Mouse (Mus musculus): ENCODE measurements around the gene Krtcap2. TPM values are rescaled to one million over a fixed set of nuclear protein-coding genes. Genes with fewer than 3 reads are reported as not detected.

Krtcap2 gene
- total RNA-seq, 2 experiments from 2014 or later = 84.4 to 88.0 TPM

Small RNAs within 50 kb of the gene (microRNA-seq; reads per million reads assigned to microRNA genes)
- 5.9 to 17.7 reads per million in 2 experiments for gene Mir92b

Other genes with a start within 250 kb of the Krtcap2 start
- 10 to 100 TPM; 12.6 to 15.0 TPM for gene Rusc1, start 152.7 kb upstream of the Krtcap2 start, total RNA-seq (2021)
- gene Gm43738, start 144.9 kb upstream of the Krtcap2 start, total RNA-seq (2021) = not detected
- 10 to 100 TPM; 26.2 to 28.3 TPM for gene Fdps, start 144.0 kb upstream of the Krtcap2 start, total RNA-seq (2021)
- not detected for gene Pklr, start 109.8 kb upstream of the Krtcap2 start, total RNA-seq (2021)
- gene Hcn3, start 85.8 kb upstream of the Krtcap2 start, total RNA-seq (2021) = under 1 TPM; 0.19 to 0.60 TPM
- gene Clk2, start 81.2 kb upstream of the Krtcap2 start, total RNA-seq (2021) = 10 to 100 TPM; 26.6 to 26.7 TPM
- 10 to 100 TPM; 49.4 to 49.6 TPM for gene Scamp3, start 68.5 kb upstream of the Krtcap2 start, total RNA-seq (2021)
- gene Fam189b, start 62.8 kb upstream of the Krtcap2 start, total RNA-seq (2021) = 1 to 10 TPM; 7.9 to 8.3 TPM
- 10 to 100 TPM; 24.2 to 24.7 TPM for gene Gba, start 43.0 kb upstream of the Krtcap2 start, total RNA-seq (2021)
- 10 to 100 TPM; 20.4 to 21.8 TPM for gene Thbs3, start 30.8 kb upstream of the Krtcap2 start, total RNA-seq (2021)
- gene Mtx1, start 18.9 kb upstream of the Krtcap2 start, total RNA-seq (2021) = 10 to 100 TPM; 73.7 to 77.2 TPM
- under 1 TPM; 0.20 to 0.34 TPM for gene Muc1, start 16.9 kb upstream of the Krtcap2 start, total RNA-seq (2021)
- 1 to 10 TPM in 1 of 2 experiments, under 1 TPM in 1; 0.77 to 1.1 TPM for gene Trim46, start 343 bp downstream of the Krtcap2 start, total RNA-seq (2021)
- gene Dpm3, start 13.4 kb downstream of the Krtcap2 start, total RNA-seq (2021) = 10 to 100 TPM; 60.2 to 64.2 TPM
- 10 to 100 TPM; 29.3 to 31.3 TPM for gene Slc50a1, start 24.6 kb downstream of the Krtcap2 start, total RNA-seq (2021)
- 10 to 100 TPM; 48.8 to 57.5 TPM for gene Efna1, start 35.2 kb downstream of the Krtcap2 start, total RNA-seq (2021)
- gene Efna3, start 77.0 kb downstream of the Krtcap2 start, total RNA-seq (2021) = under 1 TPM in 1 of 2 experiments, not detected in 1; 0.17 TPM
- 1 to 10 TPM; 1.9 to 2.2 TPM for gene Efna4, start 92.1 kb downstream of the Krtcap2 start, total RNA-seq (2021)
- gene Adam15, start 104.0 kb downstream of the Krtcap2 start, total RNA-seq (2021) = 100 to 1,000 TPM; 101 to 118 TPM
- under 1 TPM in 1 of 2 experiments, not detected in 1; 0.26 TPM for gene Dcst2, start 116.0 kb downstream of the Krtcap2 start, total RNA-seq (2021)
- gene Dcst1, start 119.3 kb downstream of the Krtcap2 start, total RNA-seq (2021) = under 1 TPM; 0.43 to 0.57 TPM
- 10 to 100 TPM; 20.2 to 25.6 TPM for gene Zbtb7b, start 148.8 kb downstream of the Krtcap2 start, total RNA-seq (2021)
- gene Lenep, start 156.8 kb downstream of the Krtcap2 start, total RNA-seq (2021) = under 1 TPM in 1 of 2 experiments, not detected in 1; 0.64 TPM
- 10 to 100 TPM; 44.4 TPM for gene Flad1, start 165.9 kb downstream of the Krtcap2 start, total RNA-seq (2021)
- gene Cks1b, start 172.4 kb downstream of the Krtcap2 start, total RNA-seq (2021) = 10 to 100 TPM; 26.6 to 26.9 TPM
- 10 to 100 TPM; 59.1 to 62.1 TPM for gene Shc1, start 172.5 kb downstream of the Krtcap2 start, total RNA-seq (2021)
- 10 to 100 TPM; 16.8 to 22.3 TPM for gene Pygo2, start 184.2 kb downstream of the Krtcap2 start, total RNA-seq (2021)
- gene Pbxip1, start 190.7 kb downstream of the Krtcap2 start, total RNA-seq (2021) = 10 to 100 TPM; 66.5 to 66.8 TPM
- 10 to 100 TPM in 1 of 2 experiments, 1 to 10 TPM in 1; 8.9 to 12.1 TPM for gene Pmvk, start 208.6 kb downstream of the Krtcap2 start, total RNA-seq (2021)